Mouse (Mus musculus) embryonic fibroblast, embryonic 13.5 days (primary cell): Measurements from ENCODE around the gene Zfp273. TPM values are rescaled to one million over a fixed set of nuclear protein-coding genes. Genes with fewer than 3 reads are reported as not detected.

ENCODE experiments used
- H3K27ac ChIP-seq: 2 replicates; pipeline ENCODE4 v1.5.1; 2012; ENCODE audit warnings: low read length, control low read depth, inconsistent platforms; ENCODE audit not compliant: insufficient read depth
- H3K4me1 ChIP-seq: 2 replicates; pipeline ENCODE4 v1.6.1; 2011; ENCODE audit warnings: low read length; ENCODE audit not compliant: control insufficient read depth, insufficient read depth
- H3K4me3 ChIP-seq: 2 replicates; pipeline ENCODE4 v1.5.1; 2011; ENCODE audit warnings: mild to moderate bottlenecking, control low read depth, low read length; ENCODE audit not compliant: insufficient read depth
- CTCF ChIP-seq: IDR thresholded peaks from 2 replicates; pipeline ENCODE4 v1.5.1; 2011; ENCODE audit warnings: mild to moderate bottlenecking, control low read depth, low read length, moderate library complexity, borderline replicate concordance; ENCODE audit not compliant: insufficient read depth
- POLR2A ChIP-seq: IDR thresholded peaks from 2 replicates; pipeline ENCODE4 v1.6.1; 2011; ENCODE audit warnings: low read depth, mild to moderate bottlenecking, control low read depth, low read length, moderate library complexity
- polyA plus RNA-seq: library from polyadenylated mRNA; stranded (reverse); fragments of >200 nt; gene quantifications from 2 replicates; pipeline ENCODE4 v1.2.4, GENCODE M21; 2011; ENCODE audit warnings: low read depth; ENCODE audit not compliant: missing spikeins, insufficient read length

Gene Zfp273
- polyA plus RNA-seq, 1 experiment: 2.9 TPM

- H3K4me3 ChIP-seq: no peak overlapping the region
- TF ChIP-seq CTCF: no peak
- no peak for TF ChIP-seq POLR2A
Observed at GRCm38 (mm10) chr13:67843775-67844118, 30.2 kb downstream of the Zfp273 start.

GRCm38 (mm10) chr13:67844119-67844852 lies 30.7 kb downstream of the Zfp273 start:
- TF ChIP-seq CTCF (no peak), POLR2A (no peak)
- H3K4me3 ChIP-seq: peak overlapping the region; percentile 43
- peaks cover 4% of the 10 kb centered on the region; the same call in 1 of the 2 replicates for H3K4me1 ChIP-seq
- no peak overlapping the region for H3K27ac ChIP-seq

More at GRCm38 (mm10) chr13:67843775-67844118, 30.2 kb downstream of the Zfp273 start:
- Histone ChIP-seq H3K27ac (no peak overlapping the region), H3K4me1 (peaks cover 4% of the 10 kb centered on the region; the same call in 1 of the 2 replicates)

- Histone ChIP-seq H3K4me3 (peak overlapping the region; percentile 43), H3K27ac (no peak overlapping the region)
- TF ChIP-seq POLR2A (no peak), CTCF (no peak)
Observed at GRCm38 (mm10) chr13:67844853-67845194, 31.3 kb downstream of the Zfp273 start.

GRCm38 (mm10) chr13:67850361-67850760 lies 36.8 kb downstream of the Zfp273 start:
- Histone ChIP-seq H3K4me1 (no peaks in the 10 kb centered on the region), H3K27ac (no peak overlapping the region), H3K4me3 (no peak overlapping the region)
- TF ChIP-seq POLR2A (no peak), CTCF (no peak)

More at GRCm38 (mm10) chr13:67844853-67845194, 31.3 kb downstream of the Zfp273 start:
- H3K4me1 ChIP-seq: peaks cover 4% of the 10 kb centered on the region; the same call in 1 of the 2 replicates

- TF ChIP-seq CTCF: no peak
- no peak for TF ChIP-seq POLR2A
Observed at GRCm38 (mm10) chr13:67853130-67853529, 39.6 kb downstream of the Zfp273 start.

GRCm38 (mm10) chr13:67853983-67854382 lies 40.4 kb downstream of the Zfp273 start:
- TF ChIP-seq CTCF: no peak
- TF ChIP-seq POLR2A: no peak
- H3K27ac ChIP-seq: no peak overlapping the region
- no peaks in the 10 kb centered on the region for H3K4me1 ChIP-seq
- no peak overlapping the region for H3K4me3 ChIP-seq

More at GRCm38 (mm10) chr13:67853130-67853529, 39.6 kb downstream of the Zfp273 start:
- Histone ChIP-seq H3K4me1 (no peaks in the 10 kb centered on the region), H3K4me3 (no peak overlapping the region), H3K27ac (no peak overlapping the region)

- H3K4me1 ChIP-seq: no peaks in the 10 kb centered on the region
- no peak for TF ChIP-seq CTCF
- TF ChIP-seq POLR2A: no peak
- no peak overlapping the region for H3K27ac ChIP-seq
- H3K4me3 ChIP-seq: no peak overlapping the region
Observed at GRCm38 (mm10) chr13:67857317-67857716, 43.8 kb downstream of the Zfp273 start.

- no peak overlapping the region for H3K27ac ChIP-seq
- TF ChIP-seq CTCF: no peak
- TF ChIP-seq POLR2A: no peak
- H3K4me3 ChIP-seq: no peak overlapping the region
- H3K4me1 ChIP-seq: no peaks in the 10 kb centered on the region
Observed at GRCm38 (mm10) chr13:67862508-67862907, 49.0 kb downstream of the Zfp273 start.

GRCm38 (mm10) chr13:67863026-67863425 lies 49.5 kb downstream of the Zfp273 start, which contains the start of gene BC048507:
BC048507 (plus strand) TSS chr13:67863326.
- H3K4me3 ChIP-seq: no peak within 1 kb of the TSS
- no peak within 1 kb of the TSS for H3K27ac ChIP-seq
- H3K4me1 ChIP-seq: no peaks in the 10 kb centered on the region
- TF ChIP-seq CTCF (no peak), POLR2A (no peak)

GRCm38 (mm10) chr13:67864764-67865350 lies 51.3 kb downstream of the Zfp273 start:
- no peaks in the 10 kb centered on the region for H3K4me1 ChIP-seq
- H3K4me3 ChIP-seq: no peak overlapping the region
- H3K27ac ChIP-seq: no peak overlapping the region
- TF ChIP-seq POLR2A (no peak), CTCF (no peak)
